Mouse (Mus musculus) adrenal gland, postnatal 10 days (tissue): ENCODE data around the gene Pgap2. TPM values are rescaled to one million over a fixed set of nuclear protein-coding genes. Genes with fewer than 3 reads are reported as not detected.

ENCODE experiments used
- DNase-seq: peaks from one replicate; pipeline ENCODE4 v3.0.0; 2021; ENCODE audit warnings: mixed read lengths
- total RNA-seq, 2 experiments: library from RNA; stranded (reverse); gene quantifications; 2 replicates each; pipeline ENCODE4 v1.2.3; 2021

Gene Pgap2
- total RNA-seq, 2 experiments from 2014 or later = 86.1 to 109 TPM

- peak; percentile 13 for DNase-seq
Measured at GRCm38 (mm10) chr7:102266401-102267042, 56.5 kb downstream of the Pgap2 start.

DNA sequence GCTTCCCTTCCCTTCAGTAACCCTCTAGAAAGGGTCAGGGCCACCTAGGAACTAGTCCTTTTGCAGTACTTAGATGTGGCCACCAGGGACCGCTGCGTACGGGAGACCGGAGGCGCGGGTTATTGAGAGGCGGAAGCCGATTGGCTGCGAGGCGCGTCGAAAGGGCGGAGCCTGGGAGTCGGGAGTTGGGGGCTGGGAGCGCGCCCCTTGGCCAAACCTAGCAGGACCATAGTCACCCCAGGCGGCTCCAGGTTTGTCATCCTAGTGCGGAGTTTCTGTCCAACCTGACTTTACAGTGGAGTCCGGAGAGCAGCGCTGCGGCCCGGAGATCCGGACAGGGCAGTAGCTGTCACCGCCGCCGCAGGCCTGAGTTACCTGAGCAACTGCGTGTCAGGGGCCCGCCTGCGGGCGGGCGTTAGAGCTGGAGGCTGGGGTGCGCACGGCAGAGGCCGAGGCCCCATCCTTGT is 57.1 kb downstream of the Pgap2 start:
- DNase-seq = peak; percentile 96

GRCm38 (mm10) chr7:102267601-102268394 is 57.8 kb downstream of the Pgap2 start, which contains the start of gene Stim1:
Stim1 (plus strand) TSS chr7:102267806.
- peak; percentile 83 for DNase-seq

DNA sequence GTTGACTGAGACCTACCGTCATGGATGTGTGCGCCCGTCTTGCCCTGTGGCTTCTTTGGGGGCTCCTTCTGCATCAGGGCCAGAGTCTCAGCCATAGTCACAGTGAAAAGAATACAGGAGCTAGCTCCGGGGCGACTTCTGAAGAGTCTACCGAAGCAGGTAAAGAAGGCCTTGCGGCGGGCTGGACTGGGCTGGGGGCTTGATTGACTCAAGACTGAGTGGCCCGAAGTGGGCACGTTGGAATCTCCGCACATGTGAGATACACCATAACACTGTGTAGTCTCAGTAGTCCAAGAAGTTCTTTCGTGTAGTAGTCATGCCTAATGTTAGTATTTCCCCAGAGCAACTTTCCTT is 58.4 kb downstream of the Pgap2 start:
- no peak for DNase-seq

- DNase-seq = no peak
Measured at GRCm38 (mm10) chr7:102272422-102272948, 62.5 kb downstream of the Pgap2 start.

GRCm38 (mm10) chr7:102281403-102281802 is 71.4 kb downstream of the Pgap2 start:
- no peak for DNase-seq

DNA sequence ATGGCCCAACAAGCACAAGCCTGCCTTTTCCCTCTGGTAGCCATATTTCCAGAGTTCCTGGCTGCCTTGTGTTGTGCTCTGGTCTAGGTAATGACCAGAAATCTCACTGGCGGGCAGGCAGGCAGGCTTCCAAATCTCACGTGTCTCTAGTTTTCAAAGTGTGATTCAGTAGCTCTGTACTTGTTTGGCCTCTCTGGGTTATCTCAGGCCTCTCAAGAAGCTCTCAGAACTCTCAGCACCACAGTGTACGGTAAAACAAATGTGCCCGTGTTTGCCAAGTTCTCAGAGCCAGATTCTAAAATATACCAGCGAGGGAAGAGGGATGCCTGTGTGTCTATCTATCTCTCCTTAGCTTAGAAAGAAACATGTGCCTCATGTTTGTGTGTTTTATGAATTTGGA is 72.3 kb downstream of the Pgap2 start:
- peak; percentile 15 for DNase-seq

Other genes starting within 250 kb of the Pgap2 start
- 1 to 10 TPM; 5.4 to 6.3 TPM for gene Il18bp, start 191.5 kb upstream of the Pgap2 start, total RNA-seq
- 10 to 100 TPM; 25.6 to 28.3 TPM for gene Rnf121, start 144.7 kb upstream of the Pgap2 start, total RNA-seq
- gene Xndc1, start 144.7 kb upstream of the Pgap2 start, total RNA-seq = 10 to 100 TPM; 12.6 to 19.0 TPM
- 1 to 10 TPM in 1 of 2 experiments, under 1 TPM in 1; 0.93 to 1.3 TPM for gene Xntrpc, start 144.5 kb upstream of the Pgap2 start, total RNA-seq
- under 1 TPM in 1 of 2 experiments, not detected in 1; 0.88 TPM for gene Trpc2, start 127.1 kb upstream of the Pgap2 start, total RNA-seq
- gene Art1, start 108.5 kb upstream of the Pgap2 start, total RNA-seq = 10 to 100 TPM in 1 of 2 experiments, 1 to 10 TPM in 1; 5.9 to 30.8 TPM
- 1 to 10 TPM in 1 of 2 experiments, under 1 TPM in 1; 0.51 to 1.4 TPM for gene Art5, start 100.7 kb upstream of the Pgap2 start, total RNA-seq
- gene Chrna10, start 93.4 kb upstream of the Pgap2 start, total RNA-seq = not detected
- 10 to 100 TPM; 49.4 to 49.7 TPM for gene Nup98, start within 50 bp of the Pgap2 start, total RNA-seq
- 10 to 100 TPM; 47.9 to 57.5 TPM for gene Rhog, start 45.8 kb downstream of the Pgap2 start, total RNA-seq
- gene Stim1, start 57.6 kb downstream of the Pgap2 start, total RNA-seq = 10 to 100 TPM; 76.4 to 77.1 TPM
- gene Rrm1, start 231.5 kb downstream of the Pgap2 start, total RNA-seq = 10 to 100 TPM; 33.7 to 50.4 TPM